Mouse (Mus musculus): Measurements from ENCODE around the gene Pdia6. TPM values are rescaled to one million over a fixed set of nuclear protein-coding genes. Genes with fewer than 3 reads are reported as not detected.
A peak's percentile ranks its signal among the peaks of the same experiment; 100 is the strongest.

The Pdia6 gene
- polyA plus RNA-seq, 1 experiment from 2014 or later: 517 TPM

DNA sequence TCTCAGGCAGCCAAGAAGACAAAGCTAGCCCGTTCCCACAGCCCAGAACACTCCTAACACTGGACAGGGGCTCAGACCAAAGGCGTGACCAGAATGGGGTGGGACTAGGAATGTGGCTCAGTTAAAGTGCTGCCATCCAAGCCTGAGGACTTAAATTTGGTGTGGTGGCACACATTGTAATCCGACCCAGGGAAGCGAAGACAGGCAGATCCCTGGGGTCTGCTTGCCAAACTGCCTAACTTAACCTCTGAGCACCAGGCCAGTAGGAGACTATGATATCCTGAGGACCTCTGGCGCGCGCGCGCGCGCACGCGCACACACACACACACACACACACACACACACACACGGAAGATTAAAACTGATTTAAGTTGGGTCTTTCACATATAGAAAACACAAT, 34.8 kb upstream of the Pdia6 start:
- Histone ChIP-seq H3K4me1 (replicated peaks; ENCODE audit: control insufficient read depth, insufficient read depth, low read length) (peaks cover 4% of the 10 kb centered on the region; the same call in 1 of the 2 replicates), H3K4me3 (ENCODE audit: low read depth, low read length) (no peak overlapping the region), H3K9me3 (ENCODE audit: control insufficient read depth, low read length) (no peaks in the 10 kb centered on the region), H3K9ac (ENCODE audit: low read length) (no peak overlapping the region), H3K36me3 (ENCODE audit: control insufficient read depth, insufficient read depth, low read length) (no peaks in the 10 kb centered on the region), H3K4me2 (ENCODE audit: low read depth, low read length, severe bottlenecking) (no peak overlapping the region), H3K27me3 (ENCODE audit: control insufficient read depth, insufficient read depth, low read length) (no peaks in the 10 kb centered on the region), H3K27ac (ENCODE audit: low read depth, low read length) (no peak overlapping the region)
- WGBS: 86% methylated on average over 14 of the region's 14 CpGs
- ATAC-seq (replicated peaks; ENCODE audit: low FRiP score) (no peak), DNase-seq (ENCODE audit: low spot score) (no peak)

DNA sequence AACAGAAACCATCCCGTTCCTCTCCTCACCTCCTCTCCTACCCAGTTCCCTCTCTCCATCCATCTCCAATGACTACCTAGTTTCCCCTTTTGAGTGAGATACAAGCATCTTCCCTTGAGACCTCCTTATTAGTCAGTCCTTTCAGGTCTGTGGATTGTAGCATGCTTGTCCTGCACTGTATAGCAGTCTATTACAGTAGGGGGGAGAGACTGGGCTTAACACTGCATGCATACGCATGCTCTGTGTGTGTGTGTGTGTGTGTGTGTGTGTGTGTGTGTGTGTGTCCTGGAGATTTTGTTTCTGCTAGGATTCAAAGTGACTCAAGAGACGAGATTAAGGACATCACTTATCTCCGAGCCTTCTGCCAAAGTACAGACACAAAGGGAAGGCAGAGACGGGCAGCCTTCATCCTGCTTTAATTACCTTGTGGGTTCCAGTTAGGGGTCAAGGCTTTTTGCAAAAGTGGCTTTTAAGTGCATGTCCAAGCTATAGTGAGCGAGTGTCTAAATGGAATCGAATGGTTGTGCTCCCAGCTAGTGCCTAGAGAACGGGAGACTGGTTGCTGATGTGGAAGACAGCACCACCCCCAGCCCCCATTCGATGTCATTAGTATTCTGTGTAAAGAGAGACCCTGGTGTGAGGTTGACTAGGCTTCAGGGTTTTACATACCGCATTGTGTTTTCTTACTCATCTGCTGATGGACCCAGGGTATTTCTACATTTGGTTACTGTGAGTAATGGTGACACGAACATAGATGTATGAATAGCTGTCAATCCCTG, 30.6 kb upstream of the Pdia6 start:
- 33% methylated on average over 11 of the region's 11 CpGs for WGBS
- ATAC-seq (replicated peaks; ENCODE audit: low FRiP score): no peak
- Histone ChIP-seq H3K4me3 (ENCODE audit: low read depth, low read length) (no peak overlapping the region), H3K36me3 (ENCODE audit: control insufficient read depth, insufficient read depth, low read length) (no peaks in the 10 kb centered on the region), H3K9ac (ENCODE audit: low read length) (no peak overlapping the region), H3K27ac (ENCODE audit: low read depth, low read length) (no peak overlapping the region), H3K4me2 (ENCODE audit: low read depth, low read length, severe bottlenecking) (no peak overlapping the region), H3K4me1 (replicated peaks; ENCODE audit: control insufficient read depth, insufficient read depth, low read length) (peaks cover 6% of the 10 kb centered on the region; the same call in 1 of the 2 replicates), H3K9me3 (ENCODE audit: control insufficient read depth, low read length) (no peaks in the 10 kb centered on the region), H3K27me3 (ENCODE audit: control insufficient read depth, insufficient read depth, low read length) (no peaks in the 10 kb centered on the region)
- no peak for DNase-seq (ENCODE audit: low spot score)

DNA sequence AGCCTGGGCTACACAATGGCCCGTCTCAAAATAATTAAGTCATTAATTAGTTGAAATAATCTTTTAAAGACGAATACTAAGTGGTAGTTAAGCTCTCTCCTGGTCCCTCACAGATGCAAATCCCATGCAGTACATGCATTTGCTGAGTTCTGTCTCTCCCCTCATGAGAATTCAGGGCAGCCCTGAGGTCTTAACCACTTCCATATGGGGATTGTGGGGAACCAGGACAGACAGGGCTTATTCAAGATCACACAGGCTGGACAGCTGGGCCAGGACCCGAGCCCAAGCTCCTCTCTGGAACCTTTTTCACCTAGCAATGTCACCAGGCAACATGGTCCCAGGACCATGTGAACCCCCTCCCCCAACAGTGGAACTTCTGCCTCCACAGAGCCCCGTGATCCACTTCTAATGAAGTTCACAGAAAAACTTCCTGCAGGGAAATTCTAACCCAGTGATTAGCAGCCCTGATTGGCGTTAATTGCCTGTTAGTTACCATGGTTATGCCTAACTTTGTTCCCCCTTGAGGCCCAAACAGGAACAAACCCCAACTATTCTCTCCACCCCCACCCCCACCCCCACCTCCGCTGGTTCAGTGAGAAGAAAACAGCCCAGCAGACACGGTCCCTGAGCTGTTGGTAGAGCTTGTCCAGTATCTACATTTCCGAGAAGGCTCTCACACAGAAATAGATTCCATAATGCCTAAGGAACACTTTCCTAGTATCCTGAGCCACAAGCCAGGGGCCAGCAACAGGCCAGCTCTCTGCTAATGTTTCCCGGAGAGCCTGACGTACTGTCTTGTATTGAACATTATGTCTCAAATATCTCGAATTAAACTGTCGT, 27.5 kb upstream of the Pdia6 start:
- H3K9me3 ChIP-seq (ENCODE audit: control insufficient read depth, low read length): no peaks in the 10 kb centered on the region
- no peaks in the 10 kb centered on the region for H3K36me3 ChIP-seq (ENCODE audit: control insufficient read depth, insufficient read depth, low read length)
- 37% methylated on average over 12 of the region's 12 CpGs for WGBS
- H3K27ac ChIP-seq (ENCODE audit: low read depth, low read length): peak overlapping the region; percentile 32; the same call in 1 of the 2 replicates
- peaks cover 6% of the 10 kb centered on the region; the same call in 1 of the 2 replicates for H3K4me1 ChIP-seq (replicated peaks; ENCODE audit: control insufficient read depth, insufficient read depth, low read length)
- no peaks in the 10 kb centered on the region for H3K27me3 ChIP-seq (ENCODE audit: control insufficient read depth, insufficient read depth, low read length)
- H3K4me3 ChIP-seq (ENCODE audit: low read depth, low read length): no peak overlapping the region
- H3K9ac ChIP-seq (ENCODE audit: low read length): no peak overlapping the region
- DNase-seq (ENCODE audit: low spot score): peak; percentile 80
- no peak overlapping the region for H3K4me2 ChIP-seq (ENCODE audit: low read depth, low read length, severe bottlenecking)
- ATAC-seq (replicated peaks; ENCODE audit: low FRiP score): peak; percentile 86

DNA sequence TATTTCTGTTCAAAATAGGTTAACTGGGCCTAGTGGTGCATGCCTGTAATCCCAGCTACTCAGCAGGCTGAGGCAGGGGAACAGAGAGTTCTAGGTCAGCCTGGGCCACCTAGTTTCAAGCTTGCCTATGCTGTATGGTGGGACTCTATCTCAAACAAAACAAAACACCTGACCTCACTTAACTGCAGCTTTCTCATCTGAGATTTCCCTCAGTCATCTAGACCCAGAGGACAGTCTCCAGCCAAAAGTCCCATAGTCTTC, 27.0 kb upstream of the Pdia6 start:
- H3K36me3 ChIP-seq (ENCODE audit: control insufficient read depth, insufficient read depth, low read length): no peaks in the 10 kb centered on the region
- ATAC-seq (replicated peaks; ENCODE audit: low FRiP score) (no peak), DNase-seq (ENCODE audit: low spot score) (no peak)
- H3K9me3 ChIP-seq (ENCODE audit: control insufficient read depth, low read length): no peaks in the 10 kb centered on the region
- no peak overlapping the region for H3K9ac ChIP-seq (ENCODE audit: low read length)
- peaks cover 6% of the 10 kb centered on the region; the same call in 1 of the 2 replicates for H3K4me1 ChIP-seq (replicated peaks; ENCODE audit: control insufficient read depth, insufficient read depth, low read length)
- H3K4me2 ChIP-seq (ENCODE audit: low read depth, low read length, severe bottlenecking): no peak overlapping the region
- 0 out of 2 replicates have a peak overlapping the region, but pooled peaks have one; percentile 31 for H3K27ac ChIP-seq (ENCODE audit: low read depth, low read length)
- H3K4me3 ChIP-seq (ENCODE audit: low read depth, low read length): no peak overlapping the region
- no peaks in the 10 kb centered on the region for H3K27me3 ChIP-seq (ENCODE audit: control insufficient read depth, insufficient read depth, low read length)

DNA sequence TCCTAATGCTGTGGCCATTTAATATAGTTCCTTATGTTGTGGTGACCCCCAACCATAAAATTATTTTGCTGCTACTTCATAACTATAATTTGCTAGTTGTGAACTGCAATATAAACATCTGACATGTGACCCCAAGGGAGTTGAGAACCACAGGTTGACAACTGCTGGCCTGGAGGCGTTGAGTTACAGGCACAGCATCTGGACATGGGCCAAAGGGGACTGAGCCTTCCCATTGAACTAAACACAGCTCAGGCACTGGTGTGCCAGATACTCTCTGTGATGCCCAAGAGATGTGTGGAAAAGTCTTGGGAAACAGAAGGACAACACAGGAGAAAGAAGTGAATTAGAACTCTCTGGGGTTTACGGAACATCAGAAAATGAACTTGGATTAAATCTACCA, 25.3 kb upstream of the Pdia6 start:
- Histone ChIP-seq H3K4me3 (ENCODE audit: low read depth, low read length) (no peak overlapping the region), H3K27me3 (ENCODE audit: control insufficient read depth, insufficient read depth, low read length) (no peaks in the 10 kb centered on the region), H3K4me1 (replicated peaks; ENCODE audit: control insufficient read depth, insufficient read depth, low read length) (peaks cover 4% of the 10 kb centered on the region; the same call in 1 of the 2 replicates), H3K36me3 (ENCODE audit: control insufficient read depth, insufficient read depth, low read length) (no peaks in the 10 kb centered on the region), H3K9ac (ENCODE audit: low read length) (no peak overlapping the region), H3K4me2 (ENCODE audit: low read depth, low read length, severe bottlenecking) (no peak overlapping the region), H3K27ac (ENCODE audit: low read depth, low read length) (no peak overlapping the region), H3K9me3 (ENCODE audit: control insufficient read depth, low read length) (no peaks in the 10 kb centered on the region)
- ATAC-seq (replicated peaks; ENCODE audit: low FRiP score) (no peak), DNase-seq (ENCODE audit: low spot score) (no peak)
- 95% methylated on average over 2 of the region's 2 CpGs for WGBS

DNA sequence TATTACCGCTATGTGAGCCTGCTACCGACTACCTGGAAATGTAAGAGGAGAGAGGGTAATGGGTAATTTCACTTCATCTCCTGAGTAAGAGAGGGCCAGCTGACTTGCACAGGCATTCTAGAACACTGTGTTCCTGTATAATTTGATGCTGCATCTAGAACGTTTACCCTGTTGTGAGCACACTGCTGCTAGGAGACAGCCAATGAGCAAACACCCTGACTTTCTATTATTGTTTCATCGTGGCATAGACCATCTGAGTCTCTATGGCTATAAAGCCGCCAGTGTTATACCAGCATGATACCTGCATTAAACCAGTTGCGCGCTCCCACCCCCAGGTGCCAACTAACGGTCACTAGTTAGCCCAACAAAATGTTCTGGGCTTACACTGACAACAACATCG, 24.7 kb upstream of the Pdia6 start:
- no peak overlapping the region for H3K4me3 ChIP-seq (ENCODE audit: low read depth, low read length)
- WGBS: 93% methylated on average over 9 of the region's 9 CpGs
- no peak for ATAC-seq (replicated peaks; ENCODE audit: low FRiP score)

DNA sequence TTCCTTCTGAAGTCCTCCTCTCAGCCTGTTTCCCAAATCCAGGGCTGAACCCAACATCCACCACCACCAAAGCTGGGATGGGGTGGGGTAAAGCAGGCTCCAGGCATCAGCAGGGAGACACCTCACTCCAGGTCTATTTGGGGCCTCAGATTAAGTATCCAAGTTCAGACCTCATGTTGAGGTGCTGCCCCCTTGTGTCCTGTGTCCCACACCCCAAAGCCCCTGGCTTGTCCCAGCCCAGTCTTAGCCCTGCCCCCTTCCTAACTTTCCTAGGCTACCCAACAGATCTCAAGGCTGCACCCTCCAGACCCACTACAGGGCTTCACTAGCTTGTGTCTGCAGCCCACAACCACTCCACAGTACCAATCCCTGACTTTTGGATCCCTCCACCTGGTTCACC, 24.3 kb upstream of the Pdia6 start:
- Histone ChIP-seq H3K4me3 (ENCODE audit: low read depth, low read length) (no peak overlapping the region), H3K9me3 (ENCODE audit: control insufficient read depth, low read length) (no peaks in the 10 kb centered on the region), H3K27ac (ENCODE audit: low read depth, low read length) (no peak overlapping the region), H3K27me3 (ENCODE audit: control insufficient read depth, insufficient read depth, low read length) (no peaks in the 10 kb centered on the region), H3K36me3 (ENCODE audit: control insufficient read depth, insufficient read depth, low read length) (no peaks in the 10 kb centered on the region), H3K9ac (ENCODE audit: low read length) (no peak overlapping the region), H3K4me2 (ENCODE audit: low read depth, low read length, severe bottlenecking) (no peak overlapping the region), H3K4me1 (replicated peaks; ENCODE audit: control insufficient read depth, insufficient read depth, low read length) (peaks cover 2% of the 10 kb centered on the region; the same call in 1 of the 2 replicates)
- ATAC-seq (replicated peaks; ENCODE audit: low FRiP score): no peak
- no peak for DNase-seq (ENCODE audit: low spot score)

More for the DNA sequence above, 24.7 kb upstream of the Pdia6 start:
- Histone ChIP-seq H3K27ac (ENCODE audit: low read depth, low read length) (no peak overlapping the region), H3K9me3 (ENCODE audit: control insufficient read depth, low read length) (no peaks in the 10 kb centered on the region), H3K36me3 (ENCODE audit: control insufficient read depth, insufficient read depth, low read length) (no peaks in the 10 kb centered on the region), H3K4me2 (ENCODE audit: low read depth, low read length, severe bottlenecking) (no peak overlapping the region), H3K9ac (ENCODE audit: low read length) (no peak overlapping the region), H3K4me1 (replicated peaks; ENCODE audit: control insufficient read depth, insufficient read depth, low read length) (peaks cover 2% of the 10 kb centered on the region; the same call in 1 of the 2 replicates), H3K27me3 (ENCODE audit: control insufficient read depth, insufficient read depth, low read length) (no peaks in the 10 kb centered on the region)
- no peak for DNase-seq (ENCODE audit: low spot score)

DNA sequence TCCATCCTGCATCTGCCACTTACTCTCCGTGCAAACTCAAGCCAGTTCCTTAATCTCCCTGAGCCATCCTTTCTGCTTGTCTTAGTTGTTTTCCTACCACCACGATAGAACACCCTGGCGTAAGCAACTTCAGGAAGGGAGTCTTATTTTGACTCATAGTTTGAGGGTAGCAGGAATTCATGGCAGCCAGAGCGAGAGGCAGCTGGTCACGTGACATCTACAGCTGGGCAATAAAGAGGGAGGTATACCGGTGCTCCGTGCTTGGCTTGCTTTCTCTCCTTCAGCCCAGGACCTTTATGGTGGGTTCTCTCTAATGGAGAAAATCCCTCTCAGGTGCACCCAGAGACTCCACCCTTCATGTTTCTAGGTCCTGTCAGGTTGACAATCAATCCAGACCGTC, 15.4 kb upstream of the Pdia6 start:
- Histone ChIP-seq H3K4me1 (replicated peaks; ENCODE audit: control insufficient read depth, insufficient read depth, low read length) (0 out of 2 replicates have a peak, but pooled peaks cover 2% of the 10 kb centered on the region), H3K9me3 (ENCODE audit: control insufficient read depth, low read length) (no peaks in the 10 kb centered on the region), H3K4me3 (ENCODE audit: low read depth, low read length) (no peak overlapping the region), H3K36me3 (ENCODE audit: control insufficient read depth, insufficient read depth, low read length) (no peaks in the 10 kb centered on the region), H3K9ac (ENCODE audit: low read length) (no peak overlapping the region), H3K27ac (ENCODE audit: low read depth, low read length) (no peak overlapping the region), H3K4me2 (ENCODE audit: low read depth, low read length, severe bottlenecking) (no peak overlapping the region), H3K27me3 (ENCODE audit: control insufficient read depth, insufficient read depth, low read length) (no peaks in the 10 kb centered on the region; the same call in 1 of the 2 replicates)
- ATAC-seq (replicated peaks; ENCODE audit: low FRiP score) (no peak), DNase-seq (ENCODE audit: low spot score) (no peak)
- WGBS: 90% methylated on average over 8 of the region's 8 CpGs
